Mouse (Mus musculus) left cerebral cortex, adult 8-10 months (tissue): ENCODE measurements around the gene Slc25a45. TPM values are rescaled to one million over a fixed set of nuclear protein-coding genes. Genes with fewer than 3 reads are reported as not detected.

Experiments
- DNase-seq, 2 experiments: peaks; one replicate each; pipeline ENCODE4 v3.0.0; 2022; ENCODE audit warnings: low spot score in 2 of 2
- total RNA-seq, 4 experiments: library from RNA; stranded (reverse); gene quantifications; 2 replicates each; pipeline ENCODE4 v1.2.4; 2022

Slc25a45 gene
- total RNA-seq = 1 to 10 TPM; 3.2 to 5.1 (median 4.1) TPM

DNA sequence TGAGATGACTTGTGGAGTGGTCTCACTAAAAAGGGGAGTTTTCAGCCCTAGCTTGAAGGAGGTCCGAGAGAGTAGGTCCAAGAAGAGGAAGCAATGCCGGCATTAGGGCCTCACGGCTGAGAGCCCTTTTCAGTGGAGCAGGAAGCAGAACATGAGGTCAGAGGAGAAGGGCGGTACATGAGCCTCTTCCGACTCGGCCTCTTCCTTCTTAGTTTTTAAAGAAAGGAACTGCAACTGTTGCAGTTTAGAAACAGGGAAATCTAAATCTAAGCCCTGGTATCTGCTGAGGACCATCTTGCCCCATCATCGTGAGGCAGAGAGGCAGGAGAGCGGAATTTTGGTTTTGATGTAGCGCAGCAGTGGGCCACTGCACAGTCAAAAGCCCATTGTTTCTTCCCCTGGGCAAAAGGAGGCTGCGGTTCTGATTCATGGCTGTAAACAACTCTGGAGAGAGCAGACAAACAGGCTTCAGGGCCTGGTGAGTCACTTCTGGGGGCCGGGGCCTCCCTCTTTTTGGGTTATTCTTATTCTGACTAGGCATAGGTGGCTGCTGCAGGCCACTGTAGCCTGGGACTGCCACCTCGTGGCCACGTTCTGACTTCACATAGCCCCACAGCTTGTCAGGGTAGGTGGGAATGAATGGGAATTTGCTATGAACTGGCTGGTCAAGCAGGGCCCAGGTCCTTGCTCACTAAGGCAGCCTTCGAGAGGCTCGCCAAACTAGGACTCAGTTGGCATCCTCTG is at the start of gene Slc25a45:
Gene Slc25a45, plus strand, starts transcription at position 191 of the 744 bp plus-strand sequence.
- DNase-seq = peak; percentile 59 to 80

DNA sequence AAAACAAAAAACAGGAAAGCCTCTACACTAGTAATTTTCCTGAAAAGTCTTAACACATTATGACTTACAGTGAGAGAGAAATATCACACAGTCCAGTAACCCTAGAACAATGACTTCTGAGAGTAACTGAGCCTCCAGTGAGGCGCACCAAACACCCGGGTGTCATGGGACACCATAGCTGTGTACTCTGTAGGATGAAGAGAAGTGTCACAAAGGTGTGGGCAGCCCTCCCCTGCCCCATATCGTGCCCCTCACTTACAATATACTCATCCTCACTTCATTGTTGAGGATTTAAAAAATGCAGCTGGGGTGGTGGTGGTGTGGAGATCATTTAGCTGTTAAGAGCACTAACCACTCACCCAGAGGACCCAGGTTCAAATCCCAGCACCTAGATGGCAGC is 49.5 kb upstream of the Slc25a45 start:
- DNase-seq = no peak

DNA sequence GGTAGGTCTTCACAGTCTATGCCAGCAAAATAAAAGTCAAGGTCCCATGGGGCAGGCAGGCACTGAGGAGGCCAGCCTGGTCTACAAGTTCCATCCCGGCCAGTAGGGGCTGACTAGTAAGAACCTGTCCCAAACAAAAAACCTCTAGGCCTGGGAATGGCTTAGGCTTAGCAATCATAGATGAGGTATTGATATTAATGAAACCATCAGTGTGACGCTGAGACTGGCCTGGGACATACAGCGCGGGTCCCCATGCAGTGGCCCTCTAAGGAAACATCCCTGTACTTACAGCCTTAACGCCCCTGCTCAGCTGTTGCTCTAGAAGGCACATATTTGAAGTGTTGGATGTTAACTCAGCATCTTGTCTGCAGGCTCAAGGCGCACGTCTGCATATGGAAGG is 48.7 kb upstream of the Slc25a45 start:
- DNase-seq = no peak

DNA sequence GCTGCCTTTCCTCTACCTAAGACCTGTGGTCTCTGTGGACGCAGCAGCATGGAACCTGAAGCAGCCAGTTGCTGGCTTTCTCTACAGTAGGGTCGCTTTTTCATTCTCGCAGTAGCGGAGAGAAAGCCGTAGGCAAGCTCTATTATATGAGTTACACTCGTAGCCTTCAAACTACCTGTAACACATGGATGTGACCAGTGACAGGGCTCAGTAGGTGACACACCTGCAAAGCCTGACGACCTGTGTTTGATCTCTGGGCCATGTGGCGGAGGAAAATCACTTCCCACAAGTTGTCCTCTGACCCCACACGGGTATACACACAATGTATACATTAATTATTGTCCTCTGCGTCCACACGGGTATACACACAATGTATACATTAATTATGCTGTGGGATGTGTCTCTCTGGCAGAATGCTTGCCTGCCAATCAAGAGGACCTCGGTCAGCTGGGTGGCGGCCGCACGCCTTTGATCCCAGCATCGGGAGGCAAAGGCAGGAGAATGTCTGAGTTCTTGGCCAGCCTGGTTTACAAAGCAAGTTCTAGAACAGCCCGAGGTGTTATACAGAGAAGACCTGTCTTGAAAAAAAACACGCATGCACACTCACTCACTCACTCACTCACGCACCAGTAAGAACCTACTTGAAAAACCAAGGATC is 47.5 kb upstream of the Slc25a45 start:
- no peak for DNase-seq

DNA sequence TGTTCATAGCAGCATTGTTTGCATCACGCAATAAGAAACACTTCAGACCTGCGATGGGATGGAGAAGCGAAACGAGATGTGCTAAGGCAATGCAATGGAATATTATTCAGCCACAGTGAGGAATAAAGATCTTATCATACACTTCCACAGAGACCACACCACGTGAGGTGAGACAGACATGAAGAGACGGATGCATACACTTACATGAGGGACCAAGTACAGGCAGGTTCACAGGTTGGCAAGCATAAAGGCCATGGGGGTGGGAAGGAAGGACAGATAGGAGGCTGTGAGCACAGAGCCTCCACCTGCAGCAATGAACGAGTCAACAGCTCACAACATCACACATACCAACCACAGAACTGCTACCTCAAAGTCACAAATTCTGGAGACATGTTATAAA is 46.8 kb upstream of the Slc25a45 start:
- no peak for DNase-seq

DNA sequence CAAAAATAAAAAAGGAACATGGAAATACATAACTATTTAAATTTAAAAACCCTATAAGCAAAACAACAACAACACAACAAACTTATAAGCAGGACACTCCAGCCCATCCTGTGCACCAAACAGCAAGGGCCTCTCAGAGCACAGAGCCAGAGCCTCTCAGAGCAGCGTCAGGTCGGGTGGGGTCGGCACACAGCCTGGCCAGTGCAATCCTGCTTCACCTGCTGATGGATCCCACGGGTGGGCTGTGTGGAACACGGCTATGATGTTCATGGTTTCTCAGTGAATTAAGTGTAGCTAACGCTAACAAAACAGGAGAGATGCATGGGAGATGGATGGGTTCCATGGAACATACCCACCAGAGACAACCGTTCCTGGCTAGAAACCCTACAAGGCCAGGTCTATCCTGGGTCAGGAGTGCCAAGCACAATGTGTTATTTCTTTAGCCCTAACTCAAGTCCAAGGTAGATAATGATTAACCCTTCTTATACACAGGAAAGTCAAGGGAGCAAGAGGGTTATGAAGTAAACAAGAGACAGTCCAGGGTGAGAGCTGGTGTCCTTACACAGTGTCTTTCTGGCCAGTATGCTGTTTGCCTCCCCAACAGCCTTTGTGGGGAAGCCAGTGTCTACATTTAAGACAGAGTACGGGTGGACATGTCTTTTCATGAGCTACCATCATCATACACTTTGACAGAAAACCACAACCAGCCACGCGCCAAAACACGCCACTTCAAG is 46.2 kb upstream of the Slc25a45 start:
- no peak for DNase-seq

DNA sequence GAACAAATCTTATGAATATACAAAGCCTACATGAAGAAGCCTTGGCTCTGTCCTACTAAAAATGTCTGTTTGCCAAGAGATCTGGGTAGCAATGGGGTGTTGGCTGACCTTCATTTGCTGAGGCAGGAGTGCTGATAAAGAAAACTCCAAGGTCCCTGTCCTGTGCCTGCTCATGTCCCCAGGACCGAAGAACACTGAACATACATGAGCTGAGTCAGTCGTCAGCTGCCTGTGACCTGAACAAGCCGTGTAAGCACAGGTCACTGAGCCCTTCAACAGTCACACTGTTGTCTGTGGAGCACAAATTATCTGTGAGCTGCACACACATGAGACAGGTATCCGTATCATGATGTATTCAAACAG is 45.7 kb upstream of the Slc25a45 start:
- DNase-seq = no peak

DNA sequence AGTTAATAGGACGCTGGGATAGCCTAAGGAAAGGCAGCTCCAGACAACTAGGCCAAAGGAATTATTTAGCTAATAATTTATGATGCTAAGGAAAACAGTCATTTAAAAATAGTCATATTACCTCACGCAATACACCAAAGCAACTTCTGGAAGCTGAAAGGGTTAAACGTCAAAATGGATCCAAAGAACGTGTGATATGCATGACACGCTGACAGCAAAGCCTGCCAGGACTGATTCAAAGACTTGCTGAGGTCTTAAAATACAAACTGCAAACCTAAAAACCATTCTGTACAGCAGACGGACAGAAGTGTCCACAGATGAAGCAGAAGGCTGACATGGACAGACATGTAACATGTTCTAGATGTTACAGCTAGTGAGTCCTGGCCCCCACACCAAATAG is 45.3 kb upstream of the Slc25a45 start:
- no peak for DNase-seq

DNA sequence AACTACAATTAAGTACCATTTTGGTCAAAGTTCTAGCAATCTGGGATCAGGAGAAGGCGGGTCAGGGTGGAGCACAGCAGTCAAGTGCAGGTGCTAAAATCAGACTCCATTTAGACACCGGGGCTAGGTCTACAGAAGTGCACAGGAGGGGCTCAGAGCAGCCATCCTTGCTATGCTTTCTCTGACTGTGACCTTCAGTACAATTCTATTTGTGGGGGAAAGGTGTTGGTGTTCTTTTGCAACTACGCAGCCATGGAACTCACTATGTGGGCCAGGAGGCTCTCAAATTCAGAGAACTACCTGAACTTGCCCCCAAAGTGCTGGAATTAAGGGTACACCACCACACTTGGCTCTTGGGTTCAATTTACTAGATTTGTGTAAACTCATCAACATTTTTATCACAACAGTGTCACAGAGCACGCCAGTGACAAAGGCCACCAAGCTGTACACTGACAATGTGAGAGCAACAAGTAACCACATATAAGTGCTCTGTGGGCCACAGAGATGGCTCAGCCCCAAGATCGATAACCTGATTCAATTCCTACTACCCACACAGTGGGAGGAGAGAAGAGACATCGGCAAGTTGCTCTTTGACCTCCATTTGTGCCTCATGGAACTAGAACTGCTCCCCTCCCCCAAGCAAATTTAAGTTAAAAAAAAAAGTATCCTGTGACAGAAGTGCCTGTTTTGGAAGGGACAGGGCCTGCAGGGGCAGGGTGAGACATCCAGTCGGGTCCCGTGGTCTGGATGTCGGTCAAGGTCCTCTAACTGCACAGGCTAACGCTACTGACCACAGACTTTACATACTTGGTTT is 44.1 kb upstream of the Slc25a45 start:
- DNase-seq = no peak

DNA sequence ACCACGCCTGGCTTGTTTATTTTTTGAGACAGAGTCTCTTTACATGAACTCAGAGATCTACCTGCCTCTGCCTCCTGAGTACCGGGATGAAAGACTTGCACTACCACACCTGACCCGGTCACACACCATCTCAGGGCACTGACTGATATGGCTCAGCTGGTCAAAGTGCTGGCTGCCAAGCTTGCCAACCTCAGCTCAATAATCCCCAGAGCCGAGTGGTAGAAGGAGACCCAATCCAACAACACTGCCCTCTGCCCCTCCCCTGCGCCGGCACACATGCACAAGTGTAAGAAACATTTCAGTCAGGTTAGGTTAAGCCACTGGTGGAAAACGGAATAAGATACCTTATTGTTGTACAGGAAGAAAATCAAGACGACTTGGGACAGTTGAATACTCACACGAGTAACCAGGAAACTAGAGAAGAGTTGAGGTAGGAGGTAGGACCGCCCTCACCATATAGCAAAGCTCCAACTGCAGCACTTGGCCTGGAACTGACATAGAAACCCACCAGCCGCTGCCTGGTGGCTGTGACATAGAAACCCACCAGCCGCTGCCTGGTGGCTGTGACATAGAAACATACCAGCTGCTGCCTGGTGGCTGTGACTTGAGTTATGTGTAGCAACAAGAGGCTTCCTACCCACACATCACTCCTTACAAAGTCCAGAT is 43.2 kb upstream of the Slc25a45 start:
- DNase-seq = no peak

DNA sequence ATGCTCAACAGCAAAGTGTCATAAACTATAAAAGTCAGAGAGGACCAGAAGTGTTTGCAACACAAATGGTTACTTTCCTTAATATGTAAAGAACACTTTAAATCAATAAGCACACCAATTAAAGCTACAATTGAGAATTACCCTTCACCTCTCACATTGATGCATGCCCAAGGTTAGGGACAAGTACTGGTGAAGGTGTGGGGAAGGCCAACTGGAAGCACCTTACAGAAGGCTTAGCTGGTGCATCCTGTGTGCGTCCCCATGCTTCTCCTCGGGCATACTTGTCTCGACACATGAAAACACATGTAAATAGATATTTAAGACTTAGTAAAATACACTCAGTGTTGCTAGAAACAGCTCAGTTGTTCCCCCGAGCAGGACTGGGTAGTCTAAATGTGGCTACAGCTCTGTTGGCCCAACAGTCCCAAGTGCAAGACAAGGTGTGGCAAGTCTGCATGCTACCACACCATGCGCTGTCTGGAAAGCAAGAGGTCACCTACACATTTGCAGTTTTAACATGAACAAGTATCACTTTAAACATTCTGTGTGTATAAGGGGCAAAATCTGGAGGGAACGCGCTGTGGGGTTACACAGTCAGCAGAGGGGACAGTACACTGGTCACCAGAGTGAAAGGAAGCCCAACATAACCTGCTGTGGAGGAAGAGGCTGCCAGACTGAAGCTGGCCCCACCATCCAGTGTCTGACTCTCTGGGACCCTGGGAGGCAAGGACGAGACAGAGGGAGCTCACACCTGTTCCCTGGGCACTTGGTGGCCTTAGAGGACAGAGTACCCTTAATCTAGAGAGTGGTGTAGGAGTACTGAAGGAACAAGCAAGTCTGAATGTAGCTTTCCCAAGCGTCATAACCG is 42.3 kb upstream of the Slc25a45 start:
- no peak for DNase-seq

DNA sequence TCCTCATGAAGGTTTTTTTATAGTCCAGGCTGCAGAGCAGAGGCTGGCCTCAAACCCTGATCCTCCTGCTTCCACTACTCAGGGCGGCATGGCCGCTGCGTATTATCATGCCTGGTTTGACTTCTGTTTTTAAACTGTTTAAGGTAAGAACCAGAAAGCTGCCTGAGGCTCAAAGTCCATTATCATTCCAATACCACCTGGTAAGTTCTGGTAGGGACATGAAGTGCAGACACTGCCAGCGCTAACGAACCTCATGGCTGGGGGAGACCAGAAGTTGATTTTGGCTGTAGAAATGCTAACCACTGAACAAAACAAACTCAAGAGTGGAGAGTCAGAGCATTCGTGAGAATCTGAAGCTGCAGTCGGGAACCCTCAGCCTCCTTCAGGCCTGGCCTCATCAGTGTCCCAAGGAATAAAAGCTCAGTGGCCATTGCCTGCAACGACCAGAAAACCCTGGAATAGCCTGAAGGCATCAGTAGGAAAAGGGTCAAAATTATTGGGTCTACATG is 41.6 kb upstream of the Slc25a45 start:
- no peak for DNase-seq

DNA sequence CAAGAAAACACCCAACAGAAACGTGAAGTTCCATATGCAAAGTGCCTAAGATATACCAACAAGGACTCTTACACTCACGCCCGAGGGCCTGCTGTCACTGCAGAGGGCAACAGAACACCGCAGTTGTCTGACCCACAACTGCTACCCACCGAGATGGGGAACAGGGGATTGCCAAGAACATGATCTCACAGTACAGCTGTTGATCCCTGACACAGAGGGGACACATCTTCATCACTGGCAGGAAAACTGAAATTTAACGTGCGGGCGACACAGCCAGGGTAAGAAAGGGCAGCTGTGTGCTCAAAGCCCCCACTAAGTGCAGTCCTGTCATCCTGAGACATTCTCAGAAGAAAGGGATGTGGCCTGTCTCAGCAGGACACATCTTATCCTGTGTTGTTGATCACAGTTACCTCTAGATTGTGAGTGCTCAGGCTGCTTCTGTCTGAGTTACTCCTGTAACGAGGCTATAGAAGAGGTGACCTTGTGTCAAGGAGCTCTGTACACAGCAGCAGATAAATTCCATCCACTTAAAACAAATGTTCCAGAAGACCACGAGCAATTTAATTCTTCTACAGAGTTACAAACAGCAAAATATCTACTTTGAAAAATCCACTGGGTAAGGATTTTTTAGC is 40.6 kb upstream of the Slc25a45 start:
- no peak for DNase-seq

DNA sequence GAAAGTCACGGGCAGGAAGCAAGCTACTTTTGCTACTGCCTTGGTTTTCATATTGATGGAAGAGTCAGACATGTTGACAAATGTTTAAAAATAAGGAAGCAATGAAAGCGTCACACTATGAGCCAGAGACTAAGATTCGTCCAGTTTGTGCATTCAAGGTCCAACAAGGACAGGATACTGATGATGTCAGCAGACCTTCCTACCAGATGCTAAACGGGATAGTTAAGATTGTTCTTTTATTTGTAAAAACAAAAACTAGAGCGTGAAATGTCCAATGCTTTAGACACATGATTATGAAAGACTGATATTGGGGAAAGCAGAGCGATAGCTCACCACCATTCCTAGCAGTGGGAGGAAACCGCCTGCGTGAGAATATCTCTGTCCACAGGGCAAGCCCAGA is 40.0 kb upstream of the Slc25a45 start:
- DNase-seq = no peak

DNA sequence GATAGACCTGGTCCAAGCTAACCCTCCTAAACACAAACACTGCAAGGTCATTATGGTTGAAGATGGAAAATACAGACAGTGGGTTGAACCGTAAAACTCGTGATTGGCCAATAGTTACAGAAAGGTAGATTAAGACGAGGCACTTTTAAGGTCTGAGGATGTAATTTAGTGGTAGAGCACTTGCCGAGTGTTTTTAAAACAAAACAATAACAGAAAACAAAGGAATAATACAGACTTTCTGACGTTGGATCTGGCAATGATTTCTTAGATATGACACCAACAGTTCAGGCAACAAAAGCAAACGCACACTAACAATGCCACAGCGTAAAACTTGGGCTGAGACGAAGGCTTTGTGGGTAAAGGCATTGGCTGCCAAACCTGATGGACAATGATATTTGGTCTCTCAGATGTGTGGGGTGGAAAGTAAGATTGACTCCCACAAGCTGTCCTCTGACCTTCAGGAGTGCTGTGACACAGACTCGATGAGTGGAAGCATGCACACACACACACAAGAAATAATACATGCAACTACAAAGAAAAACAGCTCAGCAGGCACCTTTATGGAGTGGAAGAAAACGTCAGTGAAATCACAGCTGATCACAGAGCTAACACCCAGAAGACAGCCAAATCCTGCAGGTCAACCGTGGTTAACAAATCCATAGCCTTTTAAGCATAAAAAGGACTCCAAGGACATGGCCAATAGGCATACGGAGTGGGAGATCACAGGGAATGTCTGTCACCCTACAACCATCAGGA is 39.3 kb upstream of the Slc25a45 start:
- no peak for DNase-seq

DNA sequence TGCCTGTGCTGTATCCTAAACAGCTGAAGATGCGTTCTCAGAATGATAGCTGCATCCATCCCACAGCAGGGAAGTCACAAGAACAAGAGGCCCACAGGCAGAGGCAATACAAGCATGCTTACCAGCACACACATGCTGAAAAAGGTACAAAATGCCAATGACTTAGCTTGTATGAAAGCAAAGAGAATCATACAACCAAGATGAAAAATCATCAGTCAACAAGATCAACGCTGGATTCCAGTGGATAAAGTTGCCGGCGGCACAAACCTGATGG is 38.8 kb upstream of the Slc25a45 start:
- no peak for DNase-seq

DNA sequence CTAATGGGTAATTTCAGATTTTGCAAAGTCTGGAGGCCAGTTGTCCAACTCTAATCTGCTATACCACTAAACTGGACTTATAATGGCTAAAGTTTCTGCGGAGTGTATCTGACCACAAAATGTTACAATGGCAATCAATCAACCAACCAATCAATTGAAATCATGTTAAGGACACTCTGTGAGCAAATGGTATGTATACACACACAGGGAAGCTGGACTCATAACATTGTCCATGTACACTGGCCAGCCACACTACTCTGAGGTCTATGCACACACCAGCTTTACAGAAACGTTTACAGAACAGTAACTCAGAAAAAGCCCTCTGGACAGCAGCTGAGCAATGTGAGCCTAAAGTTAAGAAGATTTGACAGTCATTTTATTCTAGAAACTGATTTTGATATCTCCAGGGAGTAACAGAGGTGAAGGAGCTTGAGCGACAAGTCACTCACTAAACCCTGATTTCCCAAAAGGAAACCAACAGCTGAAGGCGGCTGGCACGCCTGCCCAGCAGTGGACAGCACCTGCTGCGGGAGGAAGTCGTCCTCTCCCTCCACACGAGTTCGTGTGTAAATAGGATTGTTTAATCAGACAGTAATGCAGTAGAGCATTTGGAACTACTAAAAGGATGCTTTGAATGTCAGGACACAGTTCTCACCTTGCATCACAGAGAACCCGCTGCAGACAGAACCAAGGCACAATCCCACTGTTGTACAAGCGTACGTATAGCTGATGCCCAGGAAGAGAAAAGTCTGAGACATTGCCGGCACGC is 38.1 kb upstream of the Slc25a45 start:
- DNase-seq = no peak
